Mouse (Mus musculus) testis, adult 2 months (tissue): ENCODE data around the gene Pitpnc1.

Source experiments
- CTCF ChIP-seq: fragments of 200-500 bp; IDR thresholded peaks from 2 replicates; pipeline ENCODE4 v1.5.1; 2012; ENCODE audit warnings: low read depth, mild to moderate bottlenecking, inconsistent platforms, low read length, moderate library complexity; ENCODE audit not compliant: control insufficient read depth, insufficient read depth, insufficient replicate concordance
- POLR2A ChIP-seq: fragments of 200-500 bp; IDR thresholded peaks from 2 replicates; pipeline ENCODE4 v1.6.1; 2012; ENCODE audit warnings: low read depth, mild to moderate bottlenecking, inconsistent platforms, low read length, moderate library complexity; ENCODE audit not compliant: control insufficient read depth

- TF ChIP-seq CTCF (no peak), POLR2A (no peak)
Measured at GRCm38 (mm10) chr11:107300235-107300634, 170.3 kb downstream of the Pitpnc1 start.
